Mouse (Mus musculus): ENCODE results near the gene Gdpd4. TPM values are rescaled to one million over a fixed set of nuclear protein-coding genes. Genes with fewer than 3 reads are reported as not detected.

Gdpd4 gene
- total and polyA plus RNA-seq, 2 experiments from 2014 or later = 0.06 TPM; not detected in 1

- Histone ChIP-seq H3K4me2 (ENCODE audit: low read depth) (no peak overlapping the region), H3K4me1 (ENCODE audit: insufficient read depth) (no peaks in the 10 kb centered on the region), H3K27me3 (ENCODE audit: insufficient read depth, low read length) (no peaks in the 10 kb centered on the region), H3K36me3 (ENCODE audit: insufficient read depth) (no peaks in the 10 kb centered on the region), H3K9me3 (ENCODE audit: low read length) (no peaks in the 10 kb centered on the region), H3K9ac (no peak overlapping the region), H3K4me3 (ENCODE audit: low read depth, low read length) (no peak overlapping the region), H3K27ac (ENCODE audit: low read depth, low read length) (no peak overlapping the region)
- no peak for TF ChIP-seq CTCF (IDR thresholded peaks at IDR 0.05; ENCODE audit: low read depth)
- 89% methylated on average over 5 of the region's 5 CpGs for WGBS
- ATAC-seq (no peak), DNase-seq (no peak)
These were observed 7.2 kb downstream of the Gdpd4 start for GRCm38 (mm10) chr7:97926978-97927377.

GRCm38 (mm10) chr7:97944485-97944884, 24.7 kb downstream of the Gdpd4 start:
- ATAC-seq (no peak), DNase-seq (no peak)
- Histone ChIP-seq H3K36me3 (ENCODE audit: insufficient read depth) (no peaks in the 10 kb centered on the region), H3K4me1 (ENCODE audit: insufficient read depth) (no peaks in the 10 kb centered on the region), H3K27ac (ENCODE audit: low read depth, low read length) (no peak overlapping the region), H3K9me3 (ENCODE audit: low read length) (no peaks in the 10 kb centered on the region), H3K27me3 (ENCODE audit: insufficient read depth, low read length) (no peaks in the 10 kb centered on the region), H3K4me2 (ENCODE audit: low read depth) (no peak overlapping the region), H3K4me3 (ENCODE audit: low read depth, low read length) (no peak overlapping the region), H3K9ac (no peak overlapping the region)
- no peak for TF ChIP-seq CTCF (IDR thresholded peaks at IDR 0.05; ENCODE audit: low read depth)
- WGBS = 82% methylated on average over 1 of the region's 1 CpGs

GRCm38 (mm10) chr7:97972486-97972885, 52.7 kb downstream of the Gdpd4 start:
- Histone ChIP-seq H3K4me3 (ENCODE audit: low read depth, low read length) (no peak overlapping the region), H3K4me2 (ENCODE audit: low read depth) (no peak overlapping the region), H3K9ac (no peak overlapping the region), H3K9me3 (ENCODE audit: low read length) (no peaks in the 10 kb centered on the region), H3K36me3 (ENCODE audit: insufficient read depth) (no peaks in the 10 kb centered on the region), H3K4me1 (ENCODE audit: insufficient read depth) (no peaks in the 10 kb centered on the region), H3K27me3 (ENCODE audit: insufficient read depth, low read length) (no peaks in the 10 kb centered on the region), H3K27ac (ENCODE audit: low read depth, low read length) (no peak overlapping the region)
- no peak for DNase-seq
- TF ChIP-seq CTCF (IDR thresholded peaks at IDR 0.05; ENCODE audit: low read depth) = no peak
- ATAC-seq = no peak
- WGBS = 25% methylated on average over 4 of the region's 4 CpGs

- Histone ChIP-seq H3K36me3 (ENCODE audit: insufficient read depth) (no peaks in the 10 kb centered on the region), H3K9me3 (ENCODE audit: low read length) (no peaks in the 10 kb centered on the region), H3K4me3 (ENCODE audit: low read depth, low read length) (no peak overlapping the region), H3K27me3 (ENCODE audit: insufficient read depth, low read length) (no peaks in the 10 kb centered on the region), H3K4me2 (ENCODE audit: low read depth) (no peak overlapping the region), H3K4me1 (ENCODE audit: insufficient read depth) (no peaks in the 10 kb centered on the region), H3K27ac (ENCODE audit: low read depth, low read length) (no peak overlapping the region), H3K9ac (no peak overlapping the region)
- ATAC-seq = peak; percentile 97
- peak; percentile 86 for DNase-seq
- peak; percentile 96 for TF ChIP-seq CTCF (IDR thresholded peaks at IDR 0.05; ENCODE audit: low read depth)
- 10% methylated on average over 1 of the region's 1 CpGs for WGBS
These were observed 57.7 kb downstream of the Gdpd4 start for GRCm38 (mm10) chr7:97977463-97977862.

- H3K9me3 ChIP-seq (ENCODE audit: low read length) = no peaks in the 10 kb centered on the region
- DNase-seq (peak; percentile 17), ATAC-seq (no peak)
- 54% methylated on average over 13 of the region's 13 CpGs for WGBS
- no peak overlapping the region for H3K4me2 ChIP-seq (ENCODE audit: low read depth)
- no peak overlapping the region for H3K27ac ChIP-seq (ENCODE audit: low read depth, low read length)
- TF ChIP-seq CTCF (IDR thresholded peaks at IDR 0.05; ENCODE audit: low read depth) = peak; percentile 55
- no peak overlapping the region for H3K9ac ChIP-seq
- no peak overlapping the region for H3K4me3 ChIP-seq (ENCODE audit: low read depth, low read length)
- H3K27me3 ChIP-seq (ENCODE audit: insufficient read depth, low read length) = no peaks in the 10 kb centered on the region
- H3K36me3 ChIP-seq (ENCODE audit: insufficient read depth) = no peaks in the 10 kb centered on the region
- H3K4me1 ChIP-seq (ENCODE audit: insufficient read depth) = no peaks in the 10 kb centered on the region
These were observed 64.5 kb downstream of the Gdpd4 start for GRCm38 (mm10) chr7:97984108-97984834.

- no peak for TF ChIP-seq CTCF (IDR thresholded peaks at IDR 0.05; ENCODE audit: low read depth)
- 83% methylated on average over 7 of the region's 7 CpGs for WGBS
These were observed 82.9 kb downstream of the Gdpd4 start for GRCm38 (mm10) chr7:98002617-98003016.

GRCm38 (mm10) chr7:98048101-98048824, 128.5 kb downstream of the Gdpd4 start:
- no peak overlapping the region for H3K27ac ChIP-seq (ENCODE audit: low read depth, low read length)
- H3K27me3 ChIP-seq (ENCODE audit: insufficient read depth, low read length) = no peaks in the 10 kb centered on the region
- H3K4me1 ChIP-seq (ENCODE audit: insufficient read depth) = no peaks in the 10 kb centered on the region
- no peak overlapping the region for H3K4me2 ChIP-seq (ENCODE audit: low read depth)
- no peak for TF ChIP-seq CTCF (IDR thresholded peaks at IDR 0.05; ENCODE audit: low read depth)
- WGBS = 79% methylated on average over 9 of the region's 9 CpGs
- DNase-seq = no peak
- no peaks in the 10 kb centered on the region for H3K36me3 ChIP-seq (ENCODE audit: insufficient read depth)
- H3K9ac ChIP-seq = no peak overlapping the region
- no peak for ATAC-seq
- H3K9me3 ChIP-seq (ENCODE audit: low read length) = no peaks in the 10 kb centered on the region
- H3K4me3 ChIP-seq (ENCODE audit: low read depth, low read length) = no peak overlapping the region

More at GRCm38 (mm10) chr7:98002617-98003016, 82.9 kb downstream of the Gdpd4 start:
- Histone ChIP-seq H3K4me3 (ENCODE audit: low read depth, low read length) (no peak overlapping the region), H3K9me3 (ENCODE audit: low read length) (no peaks in the 10 kb centered on the region), H3K4me1 (ENCODE audit: insufficient read depth) (no peaks in the 10 kb centered on the region), H3K27me3 (ENCODE audit: insufficient read depth, low read length) (no peaks in the 10 kb centered on the region), H3K27ac (ENCODE audit: low read depth, low read length) (no peak overlapping the region), H3K9ac (no peak overlapping the region), H3K36me3 (ENCODE audit: insufficient read depth) (no peaks in the 10 kb centered on the region), H3K4me2 (ENCODE audit: low read depth) (no peak overlapping the region)
- no peak for DNase-seq
- ATAC-seq = no peak

All from forebrain, postnatal 0 days (tissue).